Mouse (Mus musculus) midbrain, embryonic 11.5 days (tissue): Measurements from ENCODE around the gene Tmem189. TPM values are rescaled to one million over a fixed set of nuclear protein-coding genes. Genes with fewer than 3 reads are reported as not detected.
A peak's percentile ranks its signal among the peaks of the same experiment; 100 is the strongest.

ENCODE experiments used
- ATAC-seq: fragments of 200-750 bp; cut with Nextera tagmentation; 2 replicates; pipeline ENCODE4 v1.8.0; 2017; ENCODE audit warnings: moderate TSS enrichment, moderate library complexity; ENCODE audit not compliant: low FRiP score
- DNase-seq: peaks from one replicate; pipeline ENCODE4 v3.0.0; 2015; ENCODE audit warnings: low spot score; ENCODE audit errors: missing footprints
- H3K27ac ChIP-seq: fragments of 300-500 bp; sonication (generic); 2 replicates; pipeline ENCODE4 v1.5.1; 2014; ENCODE audit warnings: low read depth, low read length
- H3K27me3 ChIP-seq: fragments of 300-500 bp; sonication (generic); 2 replicates; pipeline ENCODE4 v1.6.1; 2014; ENCODE audit warnings: mild to moderate bottlenecking, low read length, moderate library complexity, mixed read lengths; ENCODE audit not compliant: control insufficient read depth, insufficient read depth
- H3K36me3 ChIP-seq: fragments of 300-500 bp; sonication (generic); 2 replicates; pipeline ENCODE4 v1.6.1; 2014; ENCODE audit warnings: mild to moderate bottlenecking, low read length, moderate library complexity, mixed read lengths; ENCODE audit not compliant: control insufficient read depth, insufficient read depth
- H3K4me1 ChIP-seq: fragments of 300-500 bp; sonication (generic); 2 replicates; pipeline ENCODE4 v1.6.1; 2014; ENCODE audit warnings: low read length; ENCODE audit not compliant: control insufficient read depth, insufficient read depth
- H3K4me2 ChIP-seq: fragments of 300-500 bp; sonication (generic); 2 replicates; pipeline ENCODE4 v1.6.1; 2014; ENCODE audit warnings: mild to moderate bottlenecking, moderate library complexity
- H3K4me3 ChIP-seq: fragments of 300-500 bp; sonication (generic); 2 replicates; pipeline ENCODE4 v1.5.1; 2014; ENCODE audit warnings: low read depth, low read length
- H3K9ac ChIP-seq: fragments of 300-500 bp; sonication (generic); 2 replicates; pipeline ENCODE4 v1.6.1; 2014; ENCODE audit warnings: low read length
- H3K9me3 ChIP-seq: fragments of 300-500 bp; sonication (generic); 2 replicates; pipeline ENCODE4 v1.6.1; 2016; ENCODE audit warnings: low read length; ENCODE audit not compliant: control insufficient read depth
- WGBS: fragments of 180-500 bp; shearing (Covaris S2); extraction: QIAGEN DNeasy Blood & Tissue Kit; methylation state at CpG from one replicate; pipeline ENCODE4 v1.1.7; 2014; 5-methylcytosine and 5-hydroxymethylcytosine counted together
- polyA plus RNA-seq: library from polyadenylated mRNA; unstranded; fragments of >200 nt; fragmentation: Nextera tagmentation; extraction: Ambion mirVana; gene quantifications from 2 replicates; pipeline ENCODE4 v1.2.1, GENCODE M21; 2014

The Tmem189 gene
- polyA plus RNA-seq, 1 experiment from 2014 or later = 31.5 TPM

- peak; percentile 95 for ATAC-seq
These were observed 28.1 kb downstream of the Tmem189 start, which contains the start of gene Gm20431 for GRCm38 (mm10) chr2:167661270-167662203. Gene Gm20431, minus strand, starts transcription at chr2:167661496.

GRCm38 (mm10) chr2:167660611-167660971 lies 29.0 kb downstream of the Tmem189 start:
- Histone ChIP-seq H3K9me3 (no peaks in the 10 kb centered on the region), H3K9ac (peak overlapping the region; percentile 80), H3K4me3 (peak overlapping the region; percentile 70), H3K36me3 (no peaks in the 10 kb centered on the region), H3K27me3 (peaks cover 7% of the 10 kb centered on the region), H3K27ac (no peak overlapping the region), H3K4me1 (peaks cover 16% of the 10 kb centered on the region), H3K4me2 (peak overlapping the region; percentile 98)
- ATAC-seq (no peak), DNase-seq (peak; percentile 93)
- 1% methylated on average over 12 of the region's 12 CpGs for WGBS

More at GRCm38 (mm10) chr2:167661270-167662203, 28.1 kb downstream of the Tmem189 start, which contains the start of gene Gm20431:
- Histone ChIP-seq H3K27me3 (peaks cover 7% of the 10 kb centered on the region), H3K36me3 (no peaks in the 10 kb centered on the region), H3K27ac (no peak within 1 kb of the TSS), H3K9me3 (no peaks in the 10 kb centered on the region), H3K9ac (peak within 1 kb of the TSS; percentile 80), H3K4me2 (peak within 1 kb of the TSS; percentile 98), H3K4me3 (peak within 1 kb of the TSS; percentile 70), H3K4me1 (peaks cover 16% of the 10 kb centered on the region)
- under 1% methylated on average over 99 of the region's 110 CpGs for WGBS
- DNase-seq = peak; percentile 99

- peak overlapping the region; percentile 98 for H3K4me2 ChIP-seq
- no peak for DNase-seq
- no peaks in the 10 kb centered on the region; the same call in 1 of the 2 replicates for H3K36me3 ChIP-seq
- H3K4me1 ChIP-seq = peaks cover 16% of the 10 kb centered on the region
- no peak for ATAC-seq
- H3K9me3 ChIP-seq = no peaks in the 10 kb centered on the region
- WGBS = 26% methylated on average over 13 of the region's 13 CpGs
- no peak overlapping the region for H3K27ac ChIP-seq
- peak overlapping the region; percentile 70 for H3K4me3 ChIP-seq
- H3K27me3 ChIP-seq = peaks cover 7% of the 10 kb centered on the region
- peak overlapping the region; percentile 80 for H3K9ac ChIP-seq
These were observed 29.6 kb downstream of the Tmem189 start for GRCm38 (mm10) chr2:167659847-167660610.

GRCm38 (mm10) chr2:167659177-167659846 lies 30.3 kb downstream of the Tmem189 start:
- Histone ChIP-seq H3K4me3 (no peak overlapping the region), H3K4me2 (no peak overlapping the region), H3K4me1 (peaks cover 16% of the 10 kb centered on the region), H3K27ac (no peak overlapping the region), H3K9ac (no peak overlapping the region), H3K36me3 (no peaks in the 10 kb centered on the region; the same call in 1 of the 2 replicates), H3K9me3 (no peaks in the 10 kb centered on the region), H3K27me3 (peaks cover 7% of the 10 kb centered on the region)
- ATAC-seq (no peak), DNase-seq (no peak)
- WGBS = 84% methylated on average over 10 of the region's 10 CpGs

- no peak overlapping the region for H3K4me2 ChIP-seq
- WGBS = 85% methylated on average over 11 of the region's 11 CpGs
- H3K27ac ChIP-seq = no peak overlapping the region
- peaks cover 3% of the 10 kb centered on the region; the same call in 1 of the 2 replicates for H3K36me3 ChIP-seq
- H3K9me3 ChIP-seq = no peaks in the 10 kb centered on the region
- H3K9ac ChIP-seq = no peak overlapping the region
- ATAC-seq (no peak), DNase-seq (no peak)
- H3K27me3 ChIP-seq = peaks cover 7% of the 10 kb centered on the region
- no peak overlapping the region for H3K4me3 ChIP-seq
- peaks cover 16% of the 10 kb centered on the region for H3K4me1 ChIP-seq
These were observed 30.9 kb downstream of the Tmem189 start for GRCm38 (mm10) chr2:167658712-167659111.

- peaks cover 16% of the 10 kb centered on the region for H3K4me1 ChIP-seq
- no peak overlapping the region for H3K9ac ChIP-seq
- H3K4me2 ChIP-seq = no peak overlapping the region
- peaks cover 7% of the 10 kb centered on the region for H3K27me3 ChIP-seq
- ATAC-seq (no peak), DNase-seq (no peak)
- H3K9me3 ChIP-seq = no peaks in the 10 kb centered on the region
- H3K36me3 ChIP-seq = peaks cover 3% of the 10 kb centered on the region; the same call in 1 of the 2 replicates
- H3K27ac ChIP-seq = no peak overlapping the region
- H3K4me3 ChIP-seq = no peak overlapping the region
- WGBS = 88% methylated on average over 4 of the region's 4 CpGs
These were observed 31.6 kb downstream of the Tmem189 start for GRCm38 (mm10) chr2:167657973-167658372.

- Histone ChIP-seq H3K27me3 (no peaks in the 10 kb centered on the region), H3K27ac (no peak overlapping the region), H3K4me1 (peaks cover 14% of the 10 kb centered on the region), H3K36me3 (peaks cover 3% of the 10 kb centered on the region; the same call in 1 of the 2 replicates), H3K9ac (no peak overlapping the region), H3K4me3 (no peak overlapping the region), H3K9me3 (no peaks in the 10 kb centered on the region), H3K4me2 (no peak overlapping the region)
- DNase-seq (no peak), ATAC-seq (no peak)
- WGBS = 84% methylated on average over 16 of the region's 16 CpGs
These were observed 32.8 kb downstream of the Tmem189 start for GRCm38 (mm10) chr2:167656629-167657478.
